Mouse (Mus musculus) CH12.LX (cell line): ENCODE results near the gene Ptprk. TPM values are rescaled to one million over a fixed set of nuclear protein-coding genes. Genes with fewer than 3 reads are reported as not detected.

ENCODE experiments used
- DNase-seq: peaks from one replicate; pipeline ENCODE4 v3.0.0-alpha.2; 2013; ENCODE audit errors: extremely low read depth
- H3K27ac ChIP-seq: 2 replicates; pipeline ENCODE4 v1.5.1; 2012; ENCODE audit warnings: low read depth, mild to moderate bottlenecking, control low read depth, moderate library complexity; ENCODE audit not compliant: insufficient read depth
- H3K27me3 ChIP-seq: replicated peaks from 2 replicates; pipeline ENCODE3; 2012; ENCODE audit warnings: inconsistent platforms
- H3K36me3 ChIP-seq, 2 experiments: replicated peaks in 1 of 2; 2 replicates each; pipeline versions ENCODE3 to v1.6.1; 2012; ENCODE audit warnings: inconsistent platforms in 1 of 2, low read length in 1 of 2, mild to moderate bottlenecking in 1 of 2, mixed read lengths in 1 of 2, moderate library complexity in 1 of 2; ENCODE audit not compliant: control insufficient read depth in 1 of 2, insufficient read depth in 1 of 2
- H3K4me1 ChIP-seq, 2 experiments: 2 replicates each; pipeline ENCODE4 v1.6.1; 2012; ENCODE audit warnings: inconsistent platforms in 1 of 2, moderate library complexity in 1 of 2; ENCODE audit not compliant: insufficient read depth in 2 of 2, control insufficient read depth in 1 of 2
- H3K4me2 ChIP-seq: 2 replicates; pipeline ENCODE4 v1.6.1; 2012; ENCODE audit warnings: low read depth, mild to moderate bottlenecking, control low read depth; ENCODE audit not compliant: poor library complexity, insufficient read depth, severe bottlenecking
- H3K4me3 ChIP-seq, 3 experiments: fragments of 150-350 bp in 1 of 3; sonication (generic) in 1 of 3; replicated peaks in 1 of 3; 2 replicates each; pipeline versions ENCODE3 to v1.5.1; 2011 to 2012; ENCODE audit warnings: low read depth in 2 of 3, low read length in 2 of 3, mild to moderate bottlenecking in 2 of 3, moderate library complexity in 2 of 3, control low read depth in 1 of 3, improper control_type of control experiment in 1 of 3, inconsistent platforms in 1 of 3, mixed read lengths in 1 of 3; ENCODE audit not compliant: poor library complexity in 1 of 3
- H3K79me2 ChIP-seq: replicated peaks from 2 replicates; pipeline ENCODE4 v1.6.1; 2012; ENCODE audit warnings: mild to moderate bottlenecking, moderate library complexity; ENCODE audit not compliant: control insufficient read depth, poor library complexity, insufficient read depth, severe bottlenecking; ENCODE audit errors: extremely low read depth
- H3K9ac ChIP-seq: 2 replicates; pipeline ENCODE4 v1.6.1; 2012; ENCODE audit warnings: low read depth, mild to moderate bottlenecking, control low read depth, moderate library complexity; ENCODE audit not compliant: insufficient read depth
- H3K9me3 ChIP-seq: replicated peaks from 2 replicates; pipeline ENCODE3; 2012; ENCODE audit warnings: low read length, inconsistent platforms, mixed read lengths
- CHD1 ChIP-seq: IDR thresholded peaks from 2 replicates; pipeline ENCODE4 v1.6.1; 2012; ENCODE audit warnings: low read depth, low read length, improper control_type of control experiment, inconsistent platforms
- CHD2 ChIP-seq: IDR thresholded peaks from 2 replicates; pipeline ENCODE4 v1.6.1; 2011; ENCODE audit warnings: low read length, improper control_type of control experiment
- E2F4 ChIP-seq: IDR thresholded peaks from 2 replicates; pipeline ENCODE4 v1.6.1; 2011; ENCODE audit warnings: low read depth, low read length, improper control_type of control experiment; ENCODE audit not compliant: insufficient replicate concordance
- HCFC1 ChIP-seq: IDR thresholded peaks from 2 replicates; pipeline ENCODE4 v1.6.1; 2012; ENCODE audit warnings: low read depth, mild to moderate bottlenecking, inconsistent platforms, low read length, improper control_type of control experiment
- IRF4 ChIP-seq: IDR thresholded peaks from 2 replicates; pipeline ENCODE4 v1.6.1; 2014; ENCODE audit warnings: low read depth, mild to moderate bottlenecking, inconsistent platforms, low read length, improper control_type of control experiment
- JUN ChIP-seq: IDR thresholded peaks from 2 replicates; pipeline ENCODE4 v1.6.1; 2011; ENCODE audit warnings: low read depth, mild to moderate bottlenecking, low read length, improper control_type of control experiment, moderate library complexity; ENCODE audit not compliant: insufficient read depth
- JUND ChIP-seq: conservative IDR thresholded peaks from 2 replicates; pipeline ENCODE4 v1.6.1; 2011; ENCODE audit warnings: low read depth, low read length, improper control_type of control experiment
- KAT2A ChIP-seq: IDR thresholded peaks from 2 replicates; pipeline ENCODE4 v1.6.1; 2012; ENCODE audit warnings: low read length, improper control_type of control experiment, inconsistent platforms; ENCODE audit not compliant: insufficient replicate concordance
- MAFK ChIP-seq: IDR thresholded peaks from 2 replicates; pipeline ENCODE4 v1.6.1; 2011; ENCODE audit warnings: low read length, improper control_type of control experiment; ENCODE audit not compliant: insufficient replicate concordance
- MAX ChIP-seq: IDR thresholded peaks from 2 replicates; pipeline ENCODE4 v1.6.1; 2011; ENCODE audit warnings: low read length, improper control_type of control experiment
- NRF1 ChIP-seq: IDR thresholded peaks from 2 replicates; pipeline ENCODE4 v1.6.1; 2014; ENCODE audit warnings: low read depth, mild to moderate bottlenecking, inconsistent platforms, low read length, improper control_type of control experiment, moderate library complexity
- POLR2AphosphoS2 ChIP-seq: IDR thresholded peaks from 2 replicates; pipeline ENCODE4 v1.6.1; 2011; ENCODE audit warnings: low read depth, low read length, improper control_type of control experiment
- SIN3A ChIP-seq: IDR thresholded peaks from 2 replicates; pipeline ENCODE4 v1.6.1; 2012; ENCODE audit warnings: low read length, improper control_type of control experiment, inconsistent platforms
- TCF12 ChIP-seq: IDR thresholded peaks from 2 replicates; pipeline ENCODE4 v1.6.1; 2014; ENCODE audit warnings: low read depth, mild to moderate bottlenecking, inconsistent platforms, low read length, improper control_type of control experiment
- UBTF ChIP-seq: IDR thresholded peaks from 2 replicates; pipeline ENCODE4 v1.6.1; 2012; ENCODE audit warnings: low read depth, mild to moderate bottlenecking, inconsistent platforms, low read length, improper control_type of control experiment, moderate library complexity
- ZC3H11A ChIP-seq: IDR thresholded peaks from 2 replicates; pipeline ENCODE4 v1.6.1; 2012; ENCODE audit warnings: low read depth, mild to moderate bottlenecking, inconsistent platforms, low read length, improper control_type of control experiment
- ZKSCAN1 ChIP-seq: IDR thresholded peaks from 2 replicates; pipeline ENCODE4 v1.6.1; 2012; ENCODE audit warnings: low read depth, inconsistent platforms, low read length, improper control_type of control experiment, borderline replicate concordance
- ZMIZ1 ChIP-seq: IDR thresholded peaks from 2 replicates; pipeline ENCODE4 v1.6.1; 2012; ENCODE audit warnings: low read depth, mild to moderate bottlenecking, inconsistent platforms, low read length, improper control_type of control experiment
- ZNF384 ChIP-seq: IDR thresholded peaks from 2 replicates; pipeline ENCODE4 v1.6.1; 2012; ENCODE audit warnings: low read depth, low read length, improper control_type of control experiment, inconsistent platforms
- dilution Hi-C: fragments of 300-500 bp; cut with MboI; formaldehyde crosslinking; loops from 2 replicates; pipeline ENCODE4 v1.14.3; 2020; ENCODE audit warnings: low sequenced_read_pairs; ENCODE audit not compliant: extremely low pct_unique_long_range_greater_than_20kb, extremely low pct_ligation_motif_present
- in situ Hi-C: fragments of 300-500 bp; cut with MboI; formaldehyde crosslinking; loops from 3 replicates; pipeline ENCODE4 v1.14.3; 2019; ENCODE audit warnings: low sequenced_read_pairs, low pct_ligation_motif_present, low pct_unique_long_range_greater_than_20kb, mixed read lengths
- polyA plus RNA-seq: library from polyadenylated mRNA; unstranded; fragments of >175 nt; gene quantifications from 2 replicates; pipeline ENCODE4 v1.2.1, GENCODE M21; 2012; ENCODE audit warnings: low read depth; ENCODE audit not compliant: insufficient read length
- total RNA-seq, 2 experiments: library from RNA; depleted of rRNA; stranded (reverse); fragments of 300-350 nt in 1 of 2; fragments of >200 nt in 1 of 2; gene quantifications; 2 replicates each; pipeline ENCODE4 v1.2.3; 2012 to 2014

The Ptprk gene
- total and polyA plus RNA-seq, 3 experiments, result not detected

DNA sequence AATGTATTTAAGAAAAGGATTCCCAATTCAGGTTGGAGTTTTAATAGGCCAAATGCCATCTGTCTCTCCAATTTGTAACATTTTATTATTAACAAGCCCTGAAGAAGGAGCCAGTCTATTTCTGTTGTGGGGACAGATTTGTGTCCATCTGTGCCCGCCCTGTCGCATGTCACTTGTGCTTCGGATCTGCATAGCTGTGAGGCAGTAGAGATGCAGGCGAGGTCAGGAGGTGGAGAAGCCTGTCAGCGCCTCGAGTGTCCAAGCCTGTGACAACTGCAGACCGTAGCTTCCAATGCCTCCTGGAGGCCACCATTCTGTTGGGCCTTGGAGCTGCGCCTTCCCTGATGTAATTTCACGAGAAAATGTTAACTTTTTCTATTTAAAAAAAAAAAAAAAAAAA lies 417.6 kb downstream of the Ptprk start:
- DNase-seq, result no peak
- no peak overlapping the region for H3K4me3 ChIP-seq
- in situ Hi-C loops, result no loop called here

GRCm38 (mm10) chr10:28492870-28493269 lies 418.2 kb downstream of the Ptprk start:
- no peaks in the 10 kb centered on the region for H3K4me1 ChIP-seq
- in situ Hi-C loops (no loop called here), dilution Hi-C loops (no loop called here)
- no peak overlapping the region for H3K4me2 ChIP-seq
- TF ChIP-seq POLR2AphosphoS2, result no peak
- no peak for TF ChIP-seq KAT2A
- no peak for TF ChIP-seq TCF12
- no peak for TF ChIP-seq CHD1
- TF ChIP-seq ZNF384, result no peak
- no peak for TF ChIP-seq E2F4
- TF ChIP-seq IRF4, result no peak
- TF ChIP-seq MAFK, result no peak
- TF ChIP-seq UBTF, result no peak
- no peak for TF ChIP-seq JUN
- no peak for TF ChIP-seq ZC3H11A
- no peak for TF ChIP-seq MAX
- H3K36me3 ChIP-seq, result no peaks in the 10 kb centered on the region
- no peak overlapping the region for H3K9ac ChIP-seq
- H3K9me3 ChIP-seq, result peaks cover 6% of the 10 kb centered on the region
- no peaks in the 10 kb centered on the region for H3K79me2 ChIP-seq
- H3K4me3 ChIP-seq, result no peak overlapping the region
- H3K27me3 ChIP-seq, result no peaks in the 10 kb centered on the region
- no peak overlapping the region for H3K27ac ChIP-seq
- no peak for DNase-seq

More for the DNA sequence above, 417.6 kb downstream of the Ptprk start:
- H3K4me1 ChIP-seq, result no peaks in the 10 kb centered on the region
- H3K79me2 ChIP-seq, result no peaks in the 10 kb centered on the region
- dilution Hi-C loops, result no loop called here
- TF ChIP-seq IRF4 (no peak), SIN3A (no peak), HCFC1 (no peak), ZNF384 (no peak), JUND (no peak), CHD2 (no peak), NRF1 (no peak), POLR2AphosphoS2 (no peak), ZMIZ1 (no peak), MAFK (no peak), ZKSCAN1 (no peak), UBTF (no peak)
- TF ChIP-seq, all 38 proteins: peak for 0
- Histone ChIP-seq H3K27me3 (no peaks in the 10 kb centered on the region), H3K27ac (no peak overlapping the region), H3K36me3 (no peaks in the 10 kb centered on the region), H3K9ac (no peak overlapping the region), H3K4me2 (no peak overlapping the region), H3K9me3 (peaks cover 6% of the 10 kb centered on the region)
